Mouse (Mus musculus) neural tube, embryonic 10.5 days (tissue): Measurements from ENCODE around the gene Gbp8.
"Not testable (repeated sequence)": the region's sequence is repeated elsewhere in the genome, so short reads cannot be mapped to it uniquely, and the experiment has no call there.

Source experiments
- DNase-seq: peaks from one replicate; pipeline ENCODE4 v3.0.0-alpha.2; 2017; ENCODE audit warnings: low spot score; ENCODE audit errors: extremely low spot score

Gene Gbp8

DNA sequence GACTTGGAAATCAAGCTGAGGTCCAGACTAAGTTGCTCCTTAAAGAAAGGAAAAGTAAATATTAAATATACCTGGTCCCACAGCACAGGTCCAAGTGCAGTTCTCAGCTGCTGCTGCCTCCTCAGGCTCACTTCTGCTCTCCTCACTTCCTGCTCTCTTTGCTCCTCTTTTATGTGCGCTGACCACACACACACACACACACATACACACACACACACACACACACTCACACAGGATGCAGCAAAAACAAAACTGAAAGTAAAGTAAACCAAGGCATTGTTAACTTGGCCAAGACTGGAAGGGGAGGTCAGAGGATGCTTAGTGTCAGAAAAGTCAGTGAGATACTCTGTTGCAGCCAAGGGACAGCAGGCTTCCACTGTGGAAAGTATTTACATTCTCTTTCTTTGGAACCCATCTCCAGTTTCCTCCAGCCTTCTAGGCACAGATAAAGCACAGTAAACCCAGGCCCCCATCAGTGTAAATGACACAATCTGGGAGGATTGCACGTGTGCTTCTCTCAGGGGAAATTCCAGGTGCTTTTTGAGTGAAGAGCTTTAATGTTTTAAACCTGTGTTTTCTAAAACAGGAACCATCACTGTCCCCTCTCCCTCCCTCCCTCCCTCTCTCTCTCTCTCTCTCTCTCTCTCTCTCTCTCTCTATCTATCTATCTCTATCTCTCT is at the start of gene Gbp8, which contains the start of the genes Gbp9 and Gbp4:
Gene Gbp8 (minus strand): TSS at position 132 of the 680 bp plus-strand sequence.
Gene Gbp9 (minus strand): TSS at position 131 of the 680 bp plus-strand sequence.
Gene Gbp4 (minus strand): TSS at position 178 of the 680 bp plus-strand sequence.
- not testable (repeated sequence) for DNase-seq

DNA sequence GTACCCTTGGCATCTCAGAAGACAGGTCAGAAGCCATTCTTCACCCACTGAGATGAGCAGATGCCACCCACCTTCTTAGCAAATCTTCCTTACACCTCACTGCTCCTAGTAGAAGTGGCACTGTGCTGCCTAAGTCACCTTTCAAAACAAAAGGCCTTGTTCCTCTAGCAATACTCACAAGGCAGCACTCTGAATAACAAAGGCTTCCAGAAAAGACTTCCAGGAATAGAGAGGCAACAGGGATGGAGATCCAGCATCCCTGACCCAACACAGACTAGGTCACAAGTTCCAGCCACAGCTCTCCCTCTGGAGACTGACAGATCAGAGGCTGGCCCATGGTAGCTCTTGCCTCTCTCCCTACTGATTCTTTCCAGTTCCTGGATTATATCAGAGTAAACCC is 42.1 kb upstream of the Gbp8 start:
- no peak for DNase-seq

DNA sequence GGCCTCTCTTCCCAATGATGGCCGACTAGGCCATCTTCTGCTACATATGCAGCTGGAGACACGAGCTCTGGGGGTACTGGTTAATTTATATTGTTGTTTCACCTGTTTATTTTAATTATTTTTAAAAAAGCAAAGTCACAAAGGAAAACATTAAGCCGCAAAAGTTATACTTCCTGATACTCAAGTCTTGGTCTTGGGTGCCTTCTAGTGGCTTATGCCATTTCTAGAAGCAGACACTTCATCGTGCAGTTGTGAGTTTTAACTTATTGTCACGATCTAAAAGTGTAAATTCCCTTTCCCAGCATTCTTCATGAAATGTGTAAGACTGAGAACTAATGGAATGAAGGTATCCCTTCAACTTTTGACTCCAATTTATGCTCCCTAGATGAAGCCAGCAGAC is 17.2 kb upstream of the Gbp8 start:
- no peak for DNase-seq

DNA sequence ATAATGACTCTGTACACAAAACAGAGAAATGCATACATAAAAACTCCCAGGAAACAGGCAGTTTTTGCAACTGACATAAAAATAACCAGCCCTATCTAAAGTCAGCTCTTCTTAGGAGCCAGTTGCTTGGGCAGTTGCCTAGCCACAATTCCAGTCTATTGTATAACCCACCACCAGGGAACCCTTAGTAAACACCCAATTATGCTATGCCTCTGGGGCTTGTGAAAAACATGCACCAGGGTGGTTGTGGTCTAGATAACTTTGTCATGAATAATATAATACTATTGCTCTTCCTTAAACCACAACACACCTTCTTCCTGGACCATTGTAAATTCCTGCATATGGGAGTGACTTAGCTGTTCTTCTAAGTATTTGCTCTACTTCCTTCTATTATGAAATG is 14.7 kb upstream of the Gbp8 start:
- DNase-seq = no peak

DNA sequence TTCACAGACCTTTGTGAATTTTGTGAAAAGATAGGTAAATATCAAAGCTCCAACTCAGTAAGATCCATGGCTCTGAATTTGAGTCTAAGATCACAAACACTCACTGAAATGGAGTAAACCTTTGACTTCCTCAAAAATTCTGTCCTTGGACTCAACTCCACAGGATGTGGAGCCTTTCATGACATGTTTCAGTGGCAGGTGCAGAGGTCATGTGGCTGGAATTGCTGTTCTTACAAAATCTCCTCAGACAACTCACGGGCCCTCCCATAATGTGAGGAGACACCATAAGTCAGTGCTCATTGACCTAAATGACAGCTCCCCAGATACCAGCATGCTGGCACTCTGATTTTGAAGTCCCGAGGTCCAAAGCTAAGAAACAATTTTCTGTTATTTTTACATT is 8.7 kb upstream of the Gbp8 start:
- not testable (repeated sequence) for DNase-seq

DNA sequence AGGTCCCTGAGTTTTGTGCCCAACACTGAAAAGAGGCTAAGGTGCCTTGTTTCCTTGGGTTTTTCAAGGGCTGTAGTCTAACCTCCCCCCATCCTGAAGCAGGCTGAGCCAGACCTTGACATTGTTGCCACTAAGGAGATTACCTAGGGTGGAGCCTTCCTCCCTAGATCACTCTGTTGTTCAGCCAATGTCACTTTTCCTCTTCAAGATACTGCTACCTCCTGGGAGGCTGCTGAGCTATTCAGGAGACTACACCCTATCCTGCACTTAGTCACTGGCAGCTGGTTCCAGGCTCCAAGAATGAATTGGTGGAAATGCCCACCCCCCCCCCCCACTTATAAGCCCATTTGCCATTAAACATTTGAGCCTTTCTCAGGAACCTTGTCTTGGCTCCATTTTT is 7.1 kb upstream of the Gbp8 start:
- DNase-seq = no peak

DNA sequence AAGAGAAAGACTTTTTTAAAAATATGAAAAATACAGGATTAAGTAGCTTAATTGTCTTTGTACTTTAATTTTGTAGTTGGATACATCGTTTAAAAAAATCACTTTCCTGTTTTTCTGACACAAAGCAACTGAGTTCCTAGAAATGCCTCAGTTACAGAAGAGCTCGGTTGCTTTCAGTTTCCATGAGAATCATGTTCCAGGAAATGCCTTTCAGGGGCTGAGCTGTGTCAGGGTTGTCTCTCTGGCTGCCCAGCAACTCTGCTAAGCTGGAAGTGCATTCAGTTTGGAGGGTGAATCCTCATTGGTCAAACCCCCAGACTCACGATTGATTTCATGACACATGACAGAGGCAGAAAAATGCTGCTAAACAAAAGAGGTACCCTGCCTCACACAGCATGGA is 6.4 kb upstream of the Gbp8 start:
- not testable (repeated sequence) for DNase-seq

DNA sequence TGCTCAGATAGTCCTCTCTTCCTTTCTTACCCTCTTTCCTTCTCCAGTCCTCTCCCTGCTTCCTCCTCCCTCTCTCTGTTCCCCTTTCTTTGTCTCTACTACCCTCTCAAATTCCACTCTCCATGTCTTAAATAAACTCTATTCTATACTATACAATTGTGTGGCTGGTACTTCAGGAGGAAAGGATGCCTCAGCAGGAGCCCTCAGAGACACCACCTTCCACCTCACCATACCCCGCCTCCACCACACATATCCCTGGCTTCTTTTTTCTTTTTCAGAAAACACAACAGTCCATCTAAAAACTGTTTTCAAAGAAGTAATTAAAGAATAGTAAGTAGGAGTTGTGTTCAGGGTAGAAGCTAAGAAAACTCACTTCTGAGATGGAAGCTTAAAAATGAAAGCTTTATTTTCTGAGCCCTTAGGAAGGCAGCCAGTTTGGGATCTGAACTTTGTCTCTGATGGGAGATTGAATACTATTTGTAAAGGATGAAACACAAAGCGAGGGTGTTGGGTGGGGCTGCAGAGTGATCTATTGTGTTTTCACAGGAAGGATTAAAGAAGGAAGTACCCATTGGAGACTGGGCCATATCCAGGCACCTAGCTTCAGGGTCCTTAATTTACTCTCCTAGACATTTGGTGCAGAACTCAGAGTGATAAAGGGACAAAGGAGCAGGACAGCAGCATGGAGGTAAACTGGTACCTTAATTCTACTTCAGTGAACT is 910 bp upstream of the Gbp8 start:
- not testable (repeated sequence) for DNase-seq

DNA sequence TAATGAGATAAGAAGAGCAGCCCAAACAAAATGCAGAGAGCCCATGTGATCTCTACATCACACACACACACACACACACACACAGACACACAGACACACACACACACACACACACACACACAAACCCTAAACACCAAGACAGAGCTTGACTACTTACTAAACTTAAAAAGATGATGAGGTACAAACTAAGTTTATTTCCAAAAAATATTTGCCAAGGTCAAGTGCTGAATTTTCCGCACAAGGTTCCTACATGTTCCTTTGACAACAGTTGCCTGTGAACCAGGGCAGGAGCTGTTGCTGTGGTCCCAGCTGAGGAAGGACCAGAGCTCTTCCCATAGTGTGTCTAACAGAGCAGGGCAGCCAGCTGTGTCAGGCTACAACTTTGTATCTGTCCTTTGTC is 434 bp downstream of the Gbp8 start:
- DNase-seq = no peak

DNA sequence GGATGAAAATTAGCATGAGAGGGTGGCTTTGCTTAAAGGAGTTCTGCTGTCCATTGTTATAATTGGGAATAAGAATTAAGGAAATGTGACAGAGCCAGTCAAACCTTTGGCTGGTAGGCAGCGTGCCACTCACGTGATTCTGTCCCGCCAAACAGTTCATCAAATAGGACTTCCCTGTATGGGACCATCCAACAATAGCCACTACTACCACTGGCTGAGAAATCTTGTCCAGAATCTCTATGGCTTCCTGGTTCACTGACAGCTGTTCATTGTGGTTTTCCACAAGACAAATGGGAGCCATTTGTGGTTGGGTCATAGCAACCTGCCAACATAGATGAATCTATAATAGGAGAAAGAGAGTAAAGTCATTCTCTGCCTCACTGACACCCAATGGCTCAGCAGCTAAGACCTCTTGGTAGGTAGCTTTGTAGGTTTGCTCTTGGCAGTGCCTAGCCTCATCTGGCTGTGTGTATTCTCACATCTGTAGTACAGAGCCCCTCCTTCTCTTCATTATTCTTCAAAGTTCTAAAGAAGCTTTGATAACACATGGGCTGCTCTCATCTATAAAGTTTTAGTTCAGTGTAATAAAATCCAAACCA is 2.5 kb downstream of the Gbp8 start:
- not testable (repeated sequence) for DNase-seq

DNA sequence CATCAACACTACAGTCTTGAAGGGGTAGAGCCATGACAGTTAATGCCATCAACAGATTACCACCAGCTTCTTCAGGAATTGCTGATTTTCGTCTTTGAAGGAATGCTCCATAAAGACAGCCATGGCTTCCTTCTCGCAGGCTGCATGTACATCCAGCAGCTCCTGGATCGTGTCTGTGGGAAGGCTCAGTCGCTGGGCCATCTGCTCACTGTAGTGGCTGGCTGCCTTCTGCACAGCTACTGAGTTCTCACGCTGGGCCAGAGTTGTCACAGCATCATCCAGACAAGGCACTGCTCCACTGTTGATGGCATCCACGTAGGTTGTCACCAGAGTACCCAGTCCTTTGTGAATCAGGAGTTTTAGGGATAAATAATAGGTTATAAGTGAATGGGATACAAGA is 17.6 kb downstream of the Gbp8 start:
- not testable (repeated sequence) for DNase-seq

DNA sequence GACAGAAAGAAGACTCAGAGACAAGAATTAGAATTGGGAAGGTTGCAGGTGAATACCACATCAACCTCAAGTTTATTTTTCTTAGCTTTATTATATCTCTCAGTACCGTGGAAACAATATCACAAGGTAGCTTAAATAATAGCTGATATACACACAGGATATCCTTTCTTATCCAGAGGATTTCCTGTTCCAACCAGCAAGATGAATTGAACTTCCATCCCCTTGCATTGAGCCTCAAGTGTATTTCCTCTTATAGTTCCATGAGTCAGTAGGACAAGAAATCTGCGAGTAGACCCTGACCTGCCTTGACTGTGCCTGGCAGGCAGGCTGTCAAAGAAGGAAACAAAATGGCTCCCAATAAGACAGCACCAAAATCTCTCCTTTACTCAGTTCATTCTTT is 23.6 kb downstream of the Gbp8 start:
- no peak for DNase-seq

DNA sequence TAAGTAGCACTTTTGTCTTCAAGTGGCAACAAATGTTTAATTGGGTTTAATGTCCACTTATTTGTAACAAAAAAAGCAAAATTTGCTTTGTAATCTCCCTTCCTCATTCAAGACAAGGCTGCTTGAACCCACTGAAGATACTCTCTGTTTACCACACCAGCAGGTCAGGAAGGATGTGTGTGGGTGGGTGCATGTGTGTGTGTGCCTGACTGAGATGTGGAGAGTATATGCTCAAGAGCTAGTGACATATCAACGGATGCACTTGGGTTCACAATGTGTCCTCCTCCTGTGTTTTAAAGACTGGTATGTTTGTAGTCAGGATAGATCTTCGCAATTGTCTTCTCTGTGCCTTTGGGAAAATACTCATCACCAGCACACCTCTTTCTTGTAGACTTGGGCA is 24.6 kb downstream of the Gbp8 start:
- no peak for DNase-seq

DNA sequence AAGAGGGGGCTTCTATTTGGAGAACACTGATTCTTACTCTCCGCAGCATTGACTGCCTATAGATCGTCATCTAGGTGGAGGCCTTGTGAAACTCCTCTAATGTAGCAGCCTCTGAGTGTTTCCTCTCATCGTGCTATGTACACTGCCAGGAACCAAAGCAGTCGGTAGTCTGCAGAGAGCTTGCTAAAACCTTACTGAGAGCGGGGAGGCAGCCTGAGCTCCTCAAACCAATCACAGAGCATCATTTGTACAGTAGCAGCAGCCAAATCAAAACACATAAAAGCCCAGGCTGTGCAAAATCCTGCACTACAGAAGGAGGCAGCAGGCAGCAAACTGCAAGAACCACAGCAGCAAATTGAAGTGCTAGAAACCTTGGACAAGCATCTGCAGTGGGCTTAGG is 25.7 kb downstream of the Gbp8 start:
- DNase-seq = no peak

DNA sequence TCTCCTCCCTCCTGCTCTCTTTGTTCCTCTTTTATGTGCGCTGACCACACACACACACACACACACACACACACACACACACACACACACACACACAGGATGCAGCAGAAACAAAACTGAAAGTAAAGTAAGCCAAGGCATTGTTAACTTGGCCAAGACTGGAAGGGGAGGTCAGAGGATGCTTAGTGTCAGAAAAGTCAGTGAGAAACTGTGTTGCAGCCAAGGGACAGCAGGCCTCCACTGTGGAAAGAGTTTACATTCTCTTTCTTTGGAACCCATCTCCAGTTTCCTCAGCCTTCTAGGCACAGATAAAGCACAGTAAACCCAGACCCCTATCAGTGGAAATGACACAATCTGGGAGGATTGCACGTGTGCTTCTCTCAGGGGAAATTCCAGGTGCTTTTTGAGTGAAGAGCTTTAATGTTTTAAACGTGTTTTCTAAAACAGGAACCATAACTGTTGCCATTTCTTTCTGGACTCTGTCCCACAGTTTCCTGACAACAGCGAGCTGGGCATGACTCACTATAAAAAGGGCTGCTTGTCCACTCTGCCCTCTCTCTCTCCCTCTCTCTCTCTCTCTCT is 29.0 kb downstream of the Gbp8 start:
- not testable (repeated sequence) for DNase-seq

DNA sequence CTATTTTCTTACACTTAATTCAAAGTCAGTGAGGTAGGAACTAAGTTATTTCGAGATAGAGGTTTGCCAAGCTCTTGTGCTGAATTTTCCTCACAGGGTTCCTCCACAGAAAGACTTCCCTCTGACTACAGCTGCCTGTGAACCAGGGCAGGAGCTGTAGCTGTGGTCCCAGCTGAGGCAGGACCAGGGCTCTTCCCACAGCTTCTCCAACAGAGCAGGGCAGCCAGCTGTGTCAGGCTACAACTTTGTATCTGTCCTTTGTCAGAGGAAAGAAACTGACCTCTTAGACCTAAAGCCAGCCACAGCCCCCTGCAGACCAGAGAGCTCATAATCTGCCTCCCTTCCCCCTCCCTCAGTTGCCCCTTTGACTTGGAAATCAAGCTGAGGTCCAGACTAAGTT is 29.6 kb downstream of the Gbp8 start:
- DNase-seq = not testable (repeated sequence)

DNA sequence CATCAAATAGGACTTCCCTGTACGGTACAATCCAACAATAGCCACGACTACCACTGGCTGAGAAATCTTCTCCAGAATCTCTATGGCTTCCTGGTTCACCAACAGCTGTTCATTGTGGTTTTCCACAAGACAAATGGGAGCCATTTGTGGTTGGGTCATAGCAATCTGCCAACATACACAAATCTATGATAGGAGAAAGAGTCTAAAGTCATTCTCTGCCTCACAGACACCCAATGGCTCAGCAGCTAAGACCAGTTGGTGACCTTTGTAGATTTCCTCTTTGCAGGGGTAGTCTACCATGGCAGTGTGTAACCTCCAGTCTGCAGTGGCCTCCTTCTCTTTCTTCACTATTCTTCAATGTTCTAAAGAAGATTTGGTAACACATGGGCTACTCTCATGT is 33.7 kb downstream of the Gbp8 start:
- DNase-seq = not testable (repeated sequence)

DNA sequence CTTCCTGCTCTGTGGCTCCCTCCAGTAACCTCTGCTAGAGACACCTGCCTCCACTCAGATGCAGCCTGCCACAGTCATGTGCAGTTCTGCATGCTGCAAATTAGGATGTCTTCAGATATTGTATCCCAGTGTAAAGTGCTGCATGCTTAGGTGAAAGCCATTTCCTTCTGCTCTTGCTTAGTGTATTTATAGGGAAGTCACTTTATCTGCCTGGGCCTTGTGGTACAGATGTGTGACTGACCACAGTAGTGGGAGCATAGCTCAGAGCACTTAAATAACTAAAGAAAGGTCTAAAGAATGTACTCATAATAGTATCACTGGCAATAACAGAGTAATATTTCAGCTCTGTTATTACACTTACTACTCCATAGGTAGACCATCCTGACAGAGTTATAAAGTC is 57.4 kb downstream of the Gbp8 start:
- DNase-seq = no peak

DNA sequence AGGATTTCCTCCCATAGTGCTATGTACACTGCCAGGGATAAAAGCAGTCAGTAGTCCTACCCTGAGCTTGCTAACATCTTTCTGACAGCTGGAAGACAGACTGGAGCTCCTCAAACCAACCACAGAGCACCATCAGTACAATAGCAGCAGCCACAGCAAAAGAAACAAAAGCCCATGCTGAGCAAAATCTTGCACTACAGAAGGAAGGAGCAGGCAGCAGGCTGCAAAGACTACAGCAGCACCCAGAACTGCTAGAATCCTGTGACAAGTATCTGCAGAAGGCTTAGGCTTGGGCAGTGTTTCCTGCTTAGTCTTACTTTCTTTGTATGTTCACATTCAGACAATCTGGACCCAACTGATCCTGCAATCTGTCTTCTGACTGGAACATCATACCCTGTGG is 71.0 kb downstream of the Gbp8 start:
- not testable (repeated sequence) for DNase-seq

DNA sequence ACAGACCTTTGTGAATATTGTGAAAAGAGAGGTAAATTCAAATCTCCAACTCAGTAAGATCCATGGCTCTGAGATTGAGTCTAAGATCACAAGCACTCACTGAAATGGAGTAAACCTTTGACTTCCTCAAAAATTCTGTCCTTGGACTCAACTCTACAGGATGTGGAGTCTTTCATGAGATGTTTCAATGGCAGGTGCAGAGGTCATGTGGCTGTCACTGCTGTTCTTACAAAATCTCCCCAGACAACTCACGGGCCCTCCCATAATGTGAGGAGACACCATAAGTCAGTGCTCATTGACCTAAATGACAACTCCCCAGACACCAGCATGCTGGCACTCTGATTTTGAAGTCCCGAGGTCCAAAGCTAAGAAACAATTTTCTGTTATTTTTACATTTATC is 74.9 kb downstream of the Gbp8 start:
- not testable (repeated sequence) for DNase-seq

DNA sequence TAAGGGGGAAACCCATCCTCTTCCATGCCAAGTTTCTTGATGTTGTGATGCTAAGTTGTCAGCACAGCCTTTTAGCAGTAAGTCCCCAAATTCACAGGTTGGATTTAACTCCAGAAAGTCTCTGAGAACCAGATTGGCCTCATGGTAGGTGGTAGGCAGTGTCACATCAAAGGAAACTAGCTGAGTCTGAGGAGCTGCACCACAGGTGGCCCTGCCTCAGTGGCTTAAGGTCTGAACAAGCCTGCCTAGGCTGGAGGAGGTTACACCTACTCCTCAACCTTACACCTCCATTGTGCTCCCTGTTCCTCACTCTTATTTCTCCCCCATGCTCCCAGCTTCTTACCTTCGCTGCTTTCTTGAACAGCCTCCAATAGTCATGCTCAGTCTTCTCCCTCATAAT is 76.0 kb downstream of the Gbp8 start:
- DNase-seq = no peak

DNA sequence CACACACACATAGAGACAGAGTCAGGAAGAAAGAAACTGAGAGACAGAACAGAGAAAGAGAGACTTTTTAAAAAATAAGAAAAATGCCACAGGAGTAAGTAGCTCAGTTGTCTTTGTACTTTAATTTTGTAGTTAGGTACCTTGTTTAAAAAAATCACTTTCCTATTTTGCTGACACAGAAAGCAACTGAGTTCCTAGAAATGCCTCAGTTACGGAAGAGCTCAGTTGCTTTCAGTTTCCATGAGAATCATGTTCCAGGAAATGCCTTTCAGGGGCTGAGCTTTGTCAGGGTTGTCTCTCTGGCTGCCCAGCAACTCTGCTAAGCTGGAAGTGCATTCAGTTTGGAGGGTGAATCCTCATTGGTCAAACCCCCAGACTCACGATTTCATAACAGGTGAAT is 76.9 kb downstream of the Gbp8 start:
- DNase-seq = not testable (repeated sequence)
